Mouse (Mus musculus): ENCODE measurements around the gene Syngr1. TPM values are rescaled to one million over a fixed set of nuclear protein-coding genes. Genes with fewer than 3 reads are reported as not detected.

Gene Syngr1
- polyA plus RNA-seq, 1 experiment from 2014 or later, result 1.4 TPM

DNA sequence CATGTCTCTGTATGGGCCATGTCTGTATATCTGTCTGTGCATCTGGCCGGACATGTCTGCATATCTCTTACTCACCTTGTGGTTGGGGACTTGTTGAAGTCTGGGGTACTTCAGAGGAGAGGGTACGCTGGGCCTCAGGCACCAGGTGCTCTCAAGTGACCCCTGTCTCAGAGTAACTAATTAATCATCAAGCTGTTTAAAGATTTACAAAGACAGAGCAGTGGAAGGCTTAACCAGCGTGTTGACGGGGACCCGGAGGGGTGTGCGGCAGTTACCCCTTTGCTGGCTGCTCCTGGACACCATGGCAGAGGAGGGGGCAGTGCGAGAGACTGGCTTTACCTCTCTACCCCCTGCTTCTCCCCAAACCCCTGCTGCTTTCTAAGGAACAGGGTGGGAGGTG lies 31.5 kb upstream of the Syngr1 start:
- DNase-seq (ENCODE audit: low spot score), result no peak

DNA sequence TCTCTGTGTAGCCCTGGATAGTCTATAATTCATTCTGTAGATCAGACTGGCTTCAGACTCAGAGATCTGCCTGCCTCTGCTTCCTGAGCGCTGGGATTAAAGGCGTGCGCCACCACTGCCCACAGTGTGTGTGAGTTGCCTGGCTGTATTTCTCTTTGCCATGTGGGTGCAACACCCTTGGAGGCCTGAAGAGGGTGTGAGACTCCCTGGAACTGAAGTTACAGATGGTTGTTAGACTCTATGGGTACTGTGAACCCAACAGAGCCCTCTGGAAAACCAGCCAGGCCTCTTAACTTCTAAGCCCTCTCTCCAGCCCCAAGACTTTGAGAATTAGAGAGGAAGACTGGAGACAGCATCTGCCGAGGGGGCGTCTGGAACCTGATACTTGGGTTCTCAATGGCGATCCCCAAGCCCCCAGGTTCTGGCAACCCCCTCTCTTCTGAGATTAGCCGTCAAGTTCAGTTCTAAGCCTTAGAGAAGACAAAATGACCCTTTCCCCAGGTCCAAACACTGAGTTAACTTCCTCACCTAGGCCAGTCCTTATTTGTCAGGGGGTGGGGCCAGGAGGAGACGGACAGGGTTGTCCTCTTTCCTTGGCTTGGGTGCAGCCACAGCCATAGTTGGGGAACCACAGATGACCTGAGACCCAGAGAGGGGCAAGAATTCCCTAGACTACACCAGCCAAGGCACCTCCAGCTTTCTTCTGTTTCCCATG lies 30.6 kb upstream of the Syngr1 start:
- Histone ChIP-seq H3K4me1 (peaks cover 35% of the 10 kb centered on the region), H3K27me3 (ENCODE audit: low read depth, poor library complexity, severe bottlenecking) (no peaks in the 10 kb centered on the region), H3K9me3 (replicated peaks) (no peaks in the 10 kb centered on the region), H3K4me3 (no peak overlapping the region), H3K27ac (no peak overlapping the region), H3K36me3 (no peaks in the 10 kb centered on the region)
- no peak for DNase-seq (ENCODE audit: low spot score)
- WGBS, result 93% methylated on average over 8 of the region's 8 CpGs

More for the DNA sequence above, 31.5 kb upstream of the Syngr1 start:
- Histone ChIP-seq H3K4me3 (no peak overlapping the region), H3K36me3 (no peaks in the 10 kb centered on the region), H3K9me3 (replicated peaks) (no peaks in the 10 kb centered on the region), H3K27ac (no peak overlapping the region; the same call in 1 of the 2 replicates), H3K27me3 (ENCODE audit: low read depth, poor library complexity, severe bottlenecking) (no peaks in the 10 kb centered on the region), H3K4me1 (peaks cover 30% of the 10 kb centered on the region)
- WGBS, result 61% methylated on average over 7 of the region's 7 CpGs

DNA sequence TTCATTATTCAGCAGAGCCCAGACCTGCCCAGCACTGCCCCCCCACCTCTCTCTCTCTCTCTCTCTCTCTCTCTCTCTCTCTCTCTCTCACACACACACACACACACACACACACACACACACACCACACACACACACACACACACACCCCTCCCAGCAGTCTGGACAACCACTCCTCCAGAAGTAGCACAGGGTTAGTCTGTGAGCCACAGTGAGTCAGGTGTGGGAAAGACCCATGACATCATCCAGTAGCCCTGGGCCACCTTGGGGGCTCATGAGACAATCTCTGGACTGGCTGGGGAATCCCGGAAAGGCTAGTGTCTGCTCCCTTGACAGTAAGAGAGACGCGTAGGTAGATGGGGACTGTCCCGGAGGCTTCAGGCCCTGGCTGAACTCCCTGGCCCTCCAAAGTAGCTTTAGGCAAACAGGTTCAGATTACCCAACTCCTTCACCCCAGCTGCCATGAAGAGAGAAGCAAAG lies 30.0 kb upstream of the Syngr1 start:
- no peak for DNase-seq (ENCODE audit: low spot score)
- Histone ChIP-seq H3K27ac (no peak overlapping the region), H3K27me3 (ENCODE audit: low read depth, poor library complexity, severe bottlenecking) (no peaks in the 10 kb centered on the region), H3K9me3 (replicated peaks) (no peaks in the 10 kb centered on the region), H3K4me1 (peaks cover 31% of the 10 kb centered on the region), H3K4me3 (no peak overlapping the region), H3K36me3 (no peaks in the 10 kb centered on the region)
- 87% methylated on average over 4 of the region's 4 CpGs for WGBS

DNA sequence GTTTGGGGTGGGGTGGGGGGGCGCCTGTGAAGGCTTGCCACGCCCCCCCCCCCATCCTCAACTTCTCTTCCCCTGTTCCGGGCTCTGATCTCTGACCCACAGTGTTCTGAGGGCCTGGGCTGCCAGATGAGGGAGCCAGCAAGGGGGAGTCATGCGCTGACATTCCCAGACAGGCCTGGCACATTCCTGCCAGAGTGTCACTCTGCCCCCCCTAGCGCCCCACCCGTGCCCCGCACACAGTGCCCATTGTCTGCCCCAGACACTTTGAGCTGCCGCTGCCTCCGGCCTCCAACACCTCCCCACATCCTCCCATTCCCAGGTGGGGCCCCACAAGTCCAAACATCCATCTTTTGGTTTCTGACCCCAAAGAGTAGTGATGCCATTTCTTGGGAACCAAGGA lies 28.8 kb upstream of the Syngr1 start:
- 77% methylated on average over 8 of the region's 9 CpGs for WGBS
- Histone ChIP-seq H3K9me3 (replicated peaks) (no peaks in the 10 kb centered on the region), H3K36me3 (no peaks in the 10 kb centered on the region), H3K4me1 (peaks cover 27% of the 10 kb centered on the region), H3K4me3 (no peak overlapping the region), H3K27ac (peak overlapping the region; percentile 11; the same call in 1 of the 2 replicates), H3K27me3 (ENCODE audit: low read depth, poor library complexity, severe bottlenecking) (no peaks in the 10 kb centered on the region)
- DNase-seq (ENCODE audit: low spot score), result no peak

DNA sequence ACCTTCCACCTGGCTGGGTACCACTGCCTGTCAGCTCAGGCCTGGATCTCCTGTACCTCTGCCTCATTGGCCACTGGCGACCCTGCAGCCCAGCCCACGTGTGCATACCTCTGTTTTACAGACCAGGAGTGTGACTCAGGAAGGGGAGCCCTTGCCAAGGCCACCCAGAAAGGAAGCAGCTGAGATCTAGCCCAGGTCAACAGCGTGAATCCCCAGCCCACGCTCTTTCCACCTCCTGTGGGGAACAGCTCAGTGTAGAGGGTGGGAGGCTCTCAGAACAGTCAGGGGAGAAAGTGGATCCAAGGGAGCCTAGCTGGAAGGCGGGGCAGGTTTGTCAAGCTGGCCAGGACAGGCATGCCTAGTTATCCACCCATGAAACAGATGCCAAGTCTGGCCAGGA lies 28.3 kb upstream of the Syngr1 start:
- DNase-seq (ENCODE audit: low spot score), result no peak
- no peak overlapping the region for H3K4me3 ChIP-seq
- peaks cover 28% of the 10 kb centered on the region for H3K4me1 ChIP-seq
- no peaks in the 10 kb centered on the region for H3K36me3 ChIP-seq
- no peaks in the 10 kb centered on the region for H3K9me3 ChIP-seq (replicated peaks)
- H3K27ac ChIP-seq, result peak overlapping the region; percentile 11
- no peaks in the 10 kb centered on the region for H3K27me3 ChIP-seq (ENCODE audit: low read depth, poor library complexity, severe bottlenecking)
- 48% methylated on average over 5 of the region's 5 CpGs for WGBS

DNA sequence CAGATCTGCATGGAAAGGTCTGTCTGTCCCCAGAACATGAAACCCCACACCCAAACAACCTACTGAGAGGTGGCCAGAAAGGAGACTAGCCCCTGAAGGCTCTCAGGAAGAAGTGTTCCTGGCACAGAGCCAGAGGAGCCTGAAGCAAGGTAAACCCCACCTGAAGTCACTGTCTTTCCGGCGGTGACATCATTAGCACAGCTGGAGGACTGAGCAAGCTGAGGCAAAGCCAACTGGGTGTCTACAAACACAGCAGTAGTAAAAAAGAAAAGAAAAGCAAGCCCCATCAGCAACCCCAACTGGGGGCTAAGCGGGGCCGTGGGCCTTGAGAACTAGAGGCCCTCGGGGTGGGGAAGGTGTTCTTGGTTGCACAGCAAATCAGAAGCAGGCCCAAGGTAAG lies 26.2 kb upstream of the Syngr1 start:
- DNase-seq (ENCODE audit: low spot score), result no peak
- H3K4me1 ChIP-seq, result peaks cover 22% of the 10 kb centered on the region
- no peaks in the 10 kb centered on the region for H3K9me3 ChIP-seq (replicated peaks)
- no peaks in the 10 kb centered on the region for H3K36me3 ChIP-seq
- no peaks in the 10 kb centered on the region for H3K27me3 ChIP-seq (ENCODE audit: low read depth, poor library complexity, severe bottlenecking)
- WGBS, result 79% methylated on average over 5 of the region's 5 CpGs
- no peak overlapping the region for H3K4me3 ChIP-seq
- H3K27ac ChIP-seq, result no peak overlapping the region

DNA sequence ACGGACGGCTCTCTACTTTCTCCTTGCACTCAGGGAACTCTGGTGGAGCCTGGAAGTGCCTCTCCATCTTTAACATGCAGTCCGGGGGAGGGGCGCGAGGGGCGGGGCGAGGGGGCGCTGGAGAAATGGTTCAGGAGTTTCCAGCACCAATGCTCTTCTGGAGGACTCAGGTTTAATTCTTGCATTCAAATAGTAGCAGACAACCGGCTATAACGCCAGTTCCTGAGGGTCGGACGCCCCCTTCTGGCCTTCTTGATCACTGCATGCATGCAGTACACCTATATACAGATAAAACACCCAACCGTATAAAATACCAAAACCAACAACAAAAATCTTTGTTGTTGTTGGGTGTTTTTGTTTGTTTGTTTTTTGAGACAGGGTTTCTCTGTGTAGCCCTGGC lies 25.7 kb upstream of the Syngr1 start:
- Histone ChIP-seq H3K27ac (no peak overlapping the region), H3K36me3 (no peaks in the 10 kb centered on the region), H3K27me3 (ENCODE audit: low read depth, poor library complexity, severe bottlenecking) (no peaks in the 10 kb centered on the region), H3K4me1 (peaks cover 22% of the 10 kb centered on the region), H3K9me3 (replicated peaks) (no peaks in the 10 kb centered on the region), H3K4me3 (no peak overlapping the region)
- 17% methylated on average over 13 of the region's 13 CpGs for WGBS
- DNase-seq (ENCODE audit: low spot score), result peak; percentile 58

DNA sequence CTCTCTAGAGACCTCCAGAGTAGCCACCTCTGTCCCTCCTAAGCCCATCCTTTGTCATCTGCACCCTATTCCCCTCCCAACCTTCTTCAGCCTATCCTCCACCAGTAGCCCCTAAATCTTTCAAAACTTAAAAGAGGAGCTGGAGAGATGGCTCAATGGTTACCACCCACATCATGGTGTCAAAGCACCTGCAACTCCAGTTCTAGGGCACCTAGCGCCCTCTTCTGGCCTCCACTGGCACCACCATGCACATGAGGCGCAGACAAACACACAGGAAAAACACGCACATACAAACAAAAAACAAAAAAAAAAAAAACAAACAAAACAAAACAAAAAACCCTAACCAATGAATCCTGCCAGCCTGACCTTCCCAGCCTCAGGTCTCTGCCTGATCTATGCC lies 24.6 kb upstream of the Syngr1 start:
- Histone ChIP-seq H3K27ac (no peak overlapping the region), H3K9me3 (replicated peaks) (no peaks in the 10 kb centered on the region), H3K4me1 (peaks cover 22% of the 10 kb centered on the region), H3K36me3 (no peaks in the 10 kb centered on the region), H3K4me3 (no peak overlapping the region), H3K27me3 (ENCODE audit: low read depth, poor library complexity, severe bottlenecking) (no peaks in the 10 kb centered on the region)
- 49% methylated on average over 3 of the region's 3 CpGs for WGBS
- no peak for DNase-seq (ENCODE audit: low spot score)

DNA sequence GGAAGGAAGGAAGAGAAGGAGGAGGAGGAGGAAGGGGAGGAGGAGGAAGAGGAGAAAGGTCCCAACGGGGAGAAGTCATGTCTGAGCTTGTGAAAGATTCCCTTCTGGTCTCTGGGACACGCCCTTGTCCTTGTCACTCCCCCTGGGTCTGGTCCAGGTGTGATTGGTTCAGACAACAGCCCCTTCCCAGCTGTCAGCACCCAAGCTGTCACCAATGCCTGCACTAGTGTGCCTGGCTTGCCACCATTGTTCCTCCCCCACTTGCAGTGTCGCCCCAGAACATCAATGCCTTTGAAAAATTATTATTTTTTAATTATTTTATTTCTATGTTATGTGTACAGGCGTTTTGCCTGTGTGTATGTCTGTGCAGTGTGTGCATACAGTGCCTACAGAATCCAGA lies 22.0 kb upstream of the Syngr1 start:
- H3K4me1 ChIP-seq, result peaks cover 16% of the 10 kb centered on the region; the same call in 1 of the 2 replicates
- H3K36me3 ChIP-seq, result no peaks in the 10 kb centered on the region
- no peak overlapping the region for H3K4me3 ChIP-seq
- 54% methylated on average over 4 of the region's 4 CpGs for WGBS
- no peaks in the 10 kb centered on the region for H3K27me3 ChIP-seq (ENCODE audit: low read depth, poor library complexity, severe bottlenecking)
- H3K9me3 ChIP-seq (replicated peaks), result no peaks in the 10 kb centered on the region
- DNase-seq (ENCODE audit: low spot score), result no peak
- no peak overlapping the region for H3K27ac ChIP-seq

DNA sequence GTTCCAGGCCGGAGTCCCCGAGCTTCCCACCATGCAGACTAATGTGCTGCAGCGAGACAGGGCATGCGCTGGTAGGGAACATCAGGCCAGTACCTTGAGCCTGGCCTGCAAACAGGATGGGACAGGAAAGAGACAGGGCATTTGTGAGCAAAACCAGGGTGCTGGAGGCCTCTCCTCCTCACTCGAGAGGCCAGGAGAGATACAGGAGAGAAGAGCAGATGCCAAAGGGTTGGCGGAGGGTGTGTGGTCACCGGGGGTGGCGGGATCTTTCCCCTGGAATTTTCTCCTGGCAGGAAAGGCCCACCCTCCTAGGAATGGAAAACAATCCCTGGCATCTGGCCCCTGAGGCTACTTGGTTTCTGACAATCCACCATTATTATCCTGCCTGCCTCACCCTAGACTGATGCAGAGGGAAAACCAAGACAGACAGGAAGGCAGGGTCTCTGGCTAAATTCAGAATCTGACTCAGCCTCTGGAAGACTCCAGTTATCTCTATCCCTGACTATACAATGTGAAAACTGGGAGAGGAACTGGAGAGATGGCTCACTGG lies 21.0 kb upstream of the Syngr1 start:
- H3K27ac ChIP-seq, result no peak overlapping the region

DNA sequence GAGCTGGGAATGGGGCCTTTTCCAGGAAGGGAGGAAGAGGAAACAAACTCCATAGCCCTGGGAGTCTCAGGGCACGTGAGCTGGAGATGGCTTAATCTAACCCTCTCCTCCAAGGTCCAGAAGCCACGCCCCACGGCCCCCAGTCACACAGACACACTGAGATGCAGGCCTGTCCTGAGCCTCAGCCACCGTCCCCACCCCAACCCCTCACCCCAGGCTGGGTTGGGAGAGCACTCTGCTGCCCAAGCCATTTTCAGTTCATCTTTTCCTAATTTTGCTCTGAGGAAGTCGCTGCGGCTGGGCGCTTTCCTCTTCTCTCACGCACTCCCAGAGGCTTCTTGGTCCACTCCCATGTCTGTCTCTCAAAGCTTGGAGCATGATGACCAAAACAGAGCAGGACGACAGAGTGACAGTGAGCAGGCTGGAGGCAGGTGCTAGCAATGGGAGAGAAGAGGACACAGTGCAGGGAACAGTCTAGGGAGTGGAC lies 19.1 kb upstream of the Syngr1 start:
- no peaks in the 10 kb centered on the region for H3K9me3 ChIP-seq (replicated peaks)
- no peaks in the 10 kb centered on the region for H3K27me3 ChIP-seq (ENCODE audit: low read depth, poor library complexity, severe bottlenecking)
- DNase-seq (ENCODE audit: low spot score), result no peak
- WGBS, result 52% methylated on average over 9 of the region's 9 CpGs
- H3K27ac ChIP-seq, result no peak overlapping the region
- peaks cover 6% of the 10 kb centered on the region for H3K36me3 ChIP-seq
- no peak overlapping the region for H3K4me3 ChIP-seq
- H3K4me1 ChIP-seq, result peaks cover 21% of the 10 kb centered on the region; the same call in 1 of the 2 replicates

More for the DNA sequence above, 21.0 kb upstream of the Syngr1 start:
- H3K27me3 ChIP-seq (ENCODE audit: low read depth, poor library complexity, severe bottlenecking), result no peaks in the 10 kb centered on the region
- no peak for DNase-seq (ENCODE audit: low spot score)
- no peaks in the 10 kb centered on the region for H3K36me3 ChIP-seq
- H3K4me3 ChIP-seq, result no peak overlapping the region
- H3K4me1 ChIP-seq, result peaks cover 15% of the 10 kb centered on the region; the same call in 1 of the 2 replicates
- H3K9me3 ChIP-seq (replicated peaks), result no peaks in the 10 kb centered on the region
- 65% methylated on average over 8 of the region's 8 CpGs for WGBS

DNA sequence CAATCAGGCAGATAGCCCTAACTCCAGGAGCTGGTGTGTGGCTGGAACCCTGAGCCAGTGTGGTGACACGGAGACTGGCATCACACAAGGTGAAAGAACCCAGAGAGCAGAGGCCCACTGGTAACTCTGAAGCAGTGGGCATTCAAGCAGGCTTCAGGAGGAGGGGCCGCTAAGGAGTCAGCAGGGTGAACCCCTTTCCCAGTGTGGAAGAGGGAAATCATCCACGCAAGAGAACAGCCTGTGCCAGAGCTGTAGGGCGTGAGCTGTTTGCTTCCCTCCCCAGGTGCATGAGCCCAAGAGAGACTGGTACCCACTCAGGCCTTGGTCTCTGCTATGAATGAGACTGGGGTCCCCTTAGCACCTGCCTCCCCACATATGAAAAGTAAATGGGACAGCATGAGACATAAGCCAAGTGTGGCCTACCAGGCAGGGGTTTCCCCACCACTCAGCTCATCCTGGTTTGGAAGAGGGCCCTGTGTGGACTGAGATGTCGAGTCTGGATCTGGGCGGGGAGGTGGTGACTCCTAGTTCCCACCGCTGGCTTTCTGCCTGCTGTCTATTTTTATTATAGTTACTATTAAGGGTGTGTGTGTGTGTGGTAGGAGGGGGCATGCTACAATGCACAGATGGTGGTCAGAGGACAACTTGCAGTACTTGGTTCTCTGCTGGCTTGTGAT lies 18.4 kb upstream of the Syngr1 start:
- Histone ChIP-seq H3K4me3 (no peak overlapping the region), H3K36me3 (peaks cover 13% of the 10 kb centered on the region), H3K27me3 (ENCODE audit: low read depth, poor library complexity, severe bottlenecking) (no peaks in the 10 kb centered on the region), H3K9me3 (replicated peaks) (no peaks in the 10 kb centered on the region), H3K27ac (no peak overlapping the region), H3K4me1 (peaks cover 18% of the 10 kb centered on the region; the same call in 1 of the 2 replicates)
- no peak for DNase-seq (ENCODE audit: low spot score)
- 77% methylated on average over 7 of the region's 7 CpGs for whole genome bisulfite sequencing

DNA sequence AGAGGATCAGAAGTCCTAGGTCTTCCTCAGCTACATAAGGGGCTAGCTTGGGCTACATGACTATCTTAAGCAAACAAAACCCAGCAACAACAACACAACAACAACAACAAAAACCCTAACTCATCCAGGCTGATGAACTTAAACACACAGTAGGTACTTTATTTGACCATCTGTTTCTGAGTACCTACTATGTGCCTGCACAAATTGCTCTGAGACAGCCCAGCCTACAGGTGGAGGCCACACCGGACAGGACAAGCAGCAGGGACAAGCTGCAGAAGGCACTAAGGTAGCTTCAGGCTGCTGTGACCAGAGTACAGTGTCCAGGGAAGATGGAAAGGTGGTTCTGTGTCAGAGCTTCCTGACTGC lies 17.9 kb upstream of the Syngr1 start:
- 93% methylated on average over 1 of the region's 1 CpGs for WGBS
- H3K36me3 ChIP-seq, result peaks cover 18% of the 10 kb centered on the region
- H3K4me1 ChIP-seq, result peaks cover 18% of the 10 kb centered on the region; the same call in 1 of the 2 replicates
- H3K4me3 ChIP-seq, result no peak overlapping the region
- no peak overlapping the region for H3K27ac ChIP-seq
- DNase-seq (ENCODE audit: low spot score), result no peak
- H3K9me3 ChIP-seq (replicated peaks), result no peaks in the 10 kb centered on the region
- H3K27me3 ChIP-seq (ENCODE audit: low read depth, poor library complexity, severe bottlenecking), result no peaks in the 10 kb centered on the region

Measured in limb, embryonic 10.5 days (tissue).